Mouse (Mus musculus): ENCODE measurements around the gene Togaram1.

DNA sequence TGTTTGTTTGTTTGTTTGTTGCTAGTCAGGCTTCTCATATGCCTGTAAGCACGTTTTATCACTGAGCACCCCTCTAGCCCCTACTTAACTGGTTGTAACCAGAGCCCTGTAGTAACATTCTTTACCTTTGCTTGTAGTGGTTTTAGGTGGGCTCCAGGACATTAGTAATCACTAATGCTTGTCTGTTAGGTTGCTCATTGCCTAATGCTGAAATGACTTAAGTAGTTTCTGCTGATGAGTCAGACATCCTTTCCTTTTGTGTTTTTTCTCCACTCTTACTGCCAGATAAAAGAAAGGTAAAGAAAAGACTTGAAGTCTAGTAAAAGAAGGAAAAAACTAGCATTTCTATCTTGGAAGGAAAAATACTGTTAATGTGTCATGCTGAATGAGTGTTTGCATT, 10.6 kb downstream of the Togaram1 start:
- no peak for TF ChIP-seq CTCF (IDR thresholded peaks at IDR 0.05 in 2 of 3, conservative IDR thresholded peaks at IDR 0.05 in 1 of 3; ENCODE audit: control insufficient read depth in 1 of 3, insufficient read depth in 1 of 3, low read depth in 2 of 3, low read length in 3 of 3, poor library complexity in 1 of 3, severe bottlenecking in 1 of 3)
- no peak for TF ChIP-seq POLR2A (IDR thresholded peaks at IDR 0.05; ENCODE audit: control insufficient read depth in 1 of 2, insufficient read depth in 1 of 2, low read depth in 1 of 2, low read length in 2 of 2, poor library complexity in 1 of 2)
- no peak for TF ChIP-seq UBTF (IDR thresholded peaks at IDR 0.05; ENCODE audit: borderline replicate concordance, insufficient read depth, low read depth, low read length)
- no peak for TF ChIP-seq MAFK (IDR thresholded peaks at IDR 0.05; ENCODE audit: borderline replicate concordance, low read depth, low read length)
- no peak for TF ChIP-seq GABPA (IDR thresholded peaks at IDR 0.05; ENCODE audit: low read depth, low read length)
- TF ChIP-seq POLR2AphosphoS5 (IDR thresholded peaks at IDR 0.05; ENCODE audit: borderline replicate concordance, low read depth, low read length), result no peak
- no peak for TF ChIP-seq EP300 (IDR thresholded peaks at IDR 0.05; ENCODE audit: low read depth in 1 of 2, low read length in 2 of 2)
- no peak for TF ChIP-seq MXI1 (IDR thresholded peaks at IDR 0.05; ENCODE audit: low read depth, low read length)
- no peak for TF ChIP-seq CHD2 (IDR thresholded peaks at IDR 0.05; ENCODE audit: low read length)

Data from MEL (cell line).